Mouse (Mus musculus): ENCODE data around the gene Cdc34. TPM values are rescaled to one million over a fixed set of nuclear protein-coding genes. Genes with fewer than 3 reads are reported as not detected.
A peak's percentile ranks its signal among the peaks of the same experiment; 100 is the strongest.

Cdc34 gene
- total RNA-seq, 2 experiments from 2014 or later, result 59.6 to 61.5 TPM

DNA sequence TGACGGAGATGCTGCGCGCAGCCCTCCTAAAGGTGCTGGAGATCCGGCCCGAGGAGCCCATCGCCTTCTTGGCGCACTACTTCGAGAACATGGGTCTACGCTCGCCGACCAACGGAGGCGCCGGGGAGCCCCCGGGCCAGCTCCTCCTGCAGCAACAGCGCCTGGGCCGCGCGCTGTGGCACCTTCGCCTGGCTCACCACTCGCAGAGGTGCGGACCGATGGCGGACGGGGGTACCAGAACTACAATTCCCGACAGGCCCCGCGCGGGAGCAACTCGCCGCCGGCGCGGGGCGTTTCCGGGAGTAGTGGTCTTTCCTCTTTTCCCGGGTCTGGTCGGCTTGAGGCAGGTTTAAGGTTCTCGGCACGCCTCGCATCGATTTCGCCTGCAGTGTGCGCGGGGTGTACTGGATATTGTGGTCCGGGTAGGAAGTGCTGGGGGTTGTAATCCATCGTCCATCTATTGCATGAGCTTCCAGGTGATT lies 12.4 kb upstream of the Cdc34 start:
- peak; percentile 90 for DNase-seq
- intact Hi-C loops (cut with DNase I), result loop anchor here (2.0 to 10.0 kb wide), 2 partner anchors 73 to 915 kb away; partner anchors contain the start of gene Ccdc105

DNA sequence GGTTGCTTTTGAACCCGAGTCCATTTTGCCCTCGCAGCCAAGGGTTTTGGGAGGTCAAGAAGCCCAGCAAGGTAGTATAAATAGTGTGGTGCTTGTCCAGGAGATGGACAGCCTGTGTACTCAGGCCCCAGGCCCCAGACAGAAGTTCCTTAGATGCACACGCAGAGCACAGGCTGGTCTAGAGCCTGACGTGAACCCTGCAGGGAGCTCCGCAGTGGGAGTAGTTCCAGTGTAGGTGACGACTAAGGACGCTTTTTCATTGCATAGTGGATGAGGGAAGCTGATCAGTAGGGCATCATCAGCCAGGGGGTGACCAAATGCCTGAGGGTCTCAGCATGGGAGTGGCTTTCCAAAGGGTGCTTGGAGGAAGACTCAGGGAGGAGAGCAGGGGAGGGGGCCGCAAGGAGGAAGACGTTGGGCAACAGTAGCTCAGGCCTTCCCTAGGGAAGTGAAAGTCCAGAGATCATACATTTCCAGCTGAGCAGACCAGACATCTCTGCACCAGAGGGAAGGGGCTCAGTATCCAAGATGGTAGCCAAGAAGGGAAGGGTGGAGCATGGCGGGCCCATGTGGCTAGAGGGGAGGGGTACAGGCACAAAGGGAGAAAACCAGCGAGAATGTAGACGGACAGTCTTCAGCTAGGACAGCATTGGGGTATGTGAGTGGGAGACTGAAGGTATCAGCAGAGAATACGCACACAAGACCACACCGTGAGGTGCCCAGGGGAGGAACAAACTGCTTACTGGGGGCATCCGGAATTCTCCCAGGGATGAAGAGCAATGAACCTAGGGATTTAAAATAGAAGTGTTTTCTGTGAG lies 11.7 kb upstream of the Cdc34 start:
- intact Hi-C loops (cut with DNase I), result no loop called here
- no peak for DNase-seq

DNA sequence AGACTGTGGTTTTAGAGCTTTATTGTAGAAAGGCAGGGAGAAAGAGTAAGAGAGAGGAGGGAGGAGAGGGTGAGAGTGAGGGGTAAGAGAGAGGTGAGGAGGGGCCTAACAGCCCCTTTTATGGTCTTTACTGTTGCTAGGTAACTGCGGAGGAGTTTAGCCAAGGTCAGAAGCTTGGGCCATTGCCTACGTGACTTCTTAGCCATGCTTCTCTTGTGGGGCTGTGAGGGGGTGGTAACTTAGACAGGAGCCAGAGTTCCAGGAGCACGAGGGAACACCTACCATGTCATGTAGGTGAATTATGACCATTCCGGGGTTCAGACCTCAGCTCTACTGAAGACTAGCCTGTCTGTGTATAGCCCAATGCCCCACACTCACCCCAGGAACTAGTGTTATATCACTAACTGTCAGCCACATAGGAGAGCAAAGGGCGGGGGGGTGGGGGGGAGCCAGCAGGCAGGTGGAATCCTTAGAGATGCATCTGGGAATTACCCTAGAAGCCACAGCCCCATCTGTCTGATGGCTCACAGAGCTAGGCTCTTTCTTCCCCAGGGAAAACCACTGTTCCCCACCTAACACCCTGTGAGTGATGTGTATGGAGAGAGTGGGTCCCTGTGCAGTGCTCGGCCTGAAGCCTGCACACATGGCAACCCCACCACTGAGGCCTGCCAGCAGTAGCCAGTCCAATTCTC lies 10.5 kb upstream of the Cdc34 start:
- DNase-seq, result no peak
- intact Hi-C loops (cut with DNase I), result no loop called here

DNA sequence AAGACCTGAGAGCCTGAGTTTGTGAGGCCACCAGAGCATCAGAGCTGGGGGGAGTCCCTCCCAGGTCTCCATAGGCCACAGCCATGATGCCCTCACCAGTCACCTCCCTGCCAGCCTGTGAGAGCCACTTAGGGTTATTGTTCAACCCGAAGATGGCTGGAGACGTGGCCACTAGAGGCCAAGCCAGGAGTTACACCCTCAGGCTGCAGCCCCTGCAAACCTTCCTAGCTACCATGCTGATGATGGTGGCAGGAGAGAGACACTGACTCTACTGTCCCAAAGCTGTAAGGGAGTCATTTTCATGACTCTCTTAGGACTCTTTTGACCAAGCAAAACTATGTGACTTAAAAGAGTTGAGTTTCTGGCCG lies 9.9 kb upstream of the Cdc34 start:
- no peak for DNase-seq
- intact Hi-C loops (cut with DNase I), result no loop called here

DNA sequence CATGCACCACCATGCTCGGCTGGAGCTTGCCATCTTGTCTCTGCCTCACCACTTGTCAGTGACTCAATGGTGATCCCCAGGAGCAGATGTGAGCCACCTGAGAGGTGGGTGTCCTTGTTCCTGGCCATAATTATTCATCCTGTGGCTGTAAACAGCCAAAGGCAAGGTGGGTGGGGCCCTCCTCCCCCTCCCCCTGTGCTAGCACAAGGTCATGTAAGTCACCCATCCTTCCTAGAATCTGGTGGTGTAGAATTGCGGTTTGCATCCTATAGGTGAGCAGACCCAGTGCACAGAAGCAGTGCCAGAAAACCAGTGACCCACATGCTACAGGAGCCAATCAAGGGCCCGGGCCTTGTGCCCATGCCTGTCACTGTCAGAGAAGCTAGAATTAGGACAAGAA lies 8.9 kb upstream of the Cdc34 start:
- DNase-seq, result no peak
- intact Hi-C loops (cut with DNase I), result no loop called here

DNA sequence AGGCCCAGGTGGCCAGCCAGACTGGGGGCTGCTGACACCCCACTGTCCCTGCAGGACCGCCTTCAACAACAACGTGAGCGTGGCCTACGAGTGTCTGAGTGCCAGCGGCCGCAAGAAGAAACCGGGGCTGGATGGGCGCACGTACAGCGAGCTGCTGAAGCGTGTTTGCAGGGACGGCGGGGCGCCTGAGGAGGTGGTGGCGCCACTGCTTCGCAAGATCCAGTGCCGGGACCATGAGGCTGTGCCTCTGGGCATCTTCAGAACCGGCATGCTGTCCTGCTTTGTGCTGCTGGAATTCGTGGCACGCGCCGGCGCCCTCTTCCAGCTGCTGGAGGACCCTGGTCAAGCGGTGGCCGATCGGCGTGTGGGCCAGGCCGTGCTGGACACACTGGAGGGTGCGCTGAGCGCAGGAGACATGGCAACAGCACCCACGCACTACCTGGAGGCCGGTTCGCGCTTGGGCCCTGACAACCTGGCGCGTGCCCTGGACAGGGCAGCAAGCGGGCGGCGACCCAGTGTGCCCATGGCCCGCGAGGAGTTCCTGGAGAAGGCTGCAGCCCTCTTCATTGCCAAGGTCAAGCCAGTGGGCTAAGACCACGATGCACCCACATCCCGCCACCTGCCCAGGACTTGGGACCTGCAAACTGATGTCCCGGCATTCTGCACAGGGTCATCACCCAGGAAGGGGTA lies 6.5 kb upstream of the Cdc34 start:
- no peak for DNase-seq

DNA sequence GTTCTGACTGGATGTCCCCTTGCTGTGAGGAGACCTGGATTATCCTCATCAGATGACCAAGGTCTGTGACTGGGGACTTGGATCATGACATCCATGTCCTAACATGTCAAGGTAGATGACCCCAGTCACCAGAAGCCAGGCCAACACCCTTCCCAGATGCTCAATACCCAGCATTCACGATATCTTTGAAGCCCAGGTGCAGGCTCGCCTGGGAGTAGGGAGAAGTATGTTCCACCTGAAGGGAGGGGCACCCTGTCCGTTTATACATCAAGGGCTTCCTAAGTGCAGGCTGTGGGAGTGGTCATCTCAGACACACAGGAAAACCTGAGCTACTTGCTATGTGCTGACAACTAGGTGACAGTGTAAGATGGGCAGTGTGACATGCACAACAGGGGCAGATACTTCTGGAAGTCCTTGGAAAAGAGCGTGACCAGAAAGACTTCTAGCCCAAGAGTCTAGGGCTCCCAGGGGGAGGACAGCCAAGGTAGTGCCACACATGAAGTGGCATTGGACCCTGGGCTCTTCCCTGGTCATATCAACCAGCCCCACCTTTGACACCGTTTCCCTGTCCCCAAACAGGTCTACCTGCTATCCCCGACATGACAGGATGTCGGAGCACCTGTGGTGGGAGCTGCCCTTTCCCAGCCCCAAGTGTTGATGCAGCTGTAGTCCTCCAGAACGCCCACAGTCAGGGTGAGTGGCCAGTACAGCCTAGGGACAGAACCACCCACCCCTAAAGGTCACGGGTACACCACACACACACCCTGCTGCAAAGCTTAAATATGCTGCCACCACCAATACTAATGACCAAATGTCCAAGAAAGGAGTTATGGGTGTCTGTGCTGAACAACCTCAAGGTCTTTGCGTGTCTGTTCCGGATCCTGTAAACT lies 1.1 kb upstream of the Cdc34 start:
- intact Hi-C loops (cut with DNase I), result no loop called here
- no peak for DNase-seq

More for the DNA sequence above, 6.5 kb upstream of the Cdc34 start:
- intact Hi-C loops (cut with DNase I), result no loop called here

DNA sequence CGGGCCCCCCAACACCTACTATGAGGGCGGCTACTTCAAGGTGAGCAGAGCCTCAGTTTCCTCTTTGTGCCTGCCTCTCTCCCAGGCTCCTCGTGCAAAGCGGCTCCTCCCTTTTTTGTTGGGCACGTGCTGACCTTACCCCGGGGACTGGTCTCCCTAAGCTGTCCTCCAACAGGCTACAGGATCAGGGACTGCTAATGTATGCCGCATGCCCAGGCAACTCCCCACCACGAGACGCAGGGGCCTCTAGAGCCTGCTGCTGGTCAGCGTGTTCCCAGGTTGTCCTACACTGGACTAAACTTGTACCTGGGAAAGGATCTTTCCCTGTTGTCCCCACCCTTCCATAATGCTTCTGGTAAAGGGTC lies 538 bp downstream of the Cdc34 start:
- intact Hi-C loops (cut with DNase I), result no loop called here
- DNase-seq, result no peak

DNA sequence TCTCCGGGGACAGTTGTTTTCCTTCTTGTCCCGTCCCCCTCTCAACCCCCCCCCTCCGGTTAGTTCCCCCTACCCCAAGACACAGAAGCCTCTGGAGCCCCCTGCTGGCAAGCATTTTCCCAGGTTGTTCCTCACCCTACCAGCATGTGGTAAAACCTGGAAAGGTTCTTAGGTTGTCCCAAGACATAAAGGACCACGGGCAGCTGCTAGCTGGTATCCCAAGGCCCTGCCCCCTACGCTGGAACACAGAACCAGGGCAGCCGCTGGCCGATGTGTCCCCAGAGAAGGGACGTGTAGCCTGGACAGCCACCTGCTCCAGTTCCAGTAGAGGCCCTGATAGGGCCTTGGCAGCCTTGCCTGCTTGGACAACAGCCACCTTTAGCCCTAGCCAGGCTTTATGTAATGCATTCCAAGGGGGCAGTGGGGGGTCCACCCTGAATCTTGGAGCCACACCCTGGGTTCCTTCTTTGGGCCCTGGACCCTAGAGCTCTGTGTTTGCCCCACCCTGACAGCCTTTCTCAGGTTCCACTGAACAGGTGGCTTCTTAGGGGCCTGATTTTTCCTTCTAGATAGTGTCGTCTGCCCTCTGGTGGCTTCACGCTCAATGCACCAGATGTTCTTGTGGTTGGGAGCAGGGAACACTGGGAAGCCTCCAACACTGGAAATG lies 1.1 kb downstream of the Cdc34 start:
- intact Hi-C loops (cut with DNase I), result no loop called here

DNA sequence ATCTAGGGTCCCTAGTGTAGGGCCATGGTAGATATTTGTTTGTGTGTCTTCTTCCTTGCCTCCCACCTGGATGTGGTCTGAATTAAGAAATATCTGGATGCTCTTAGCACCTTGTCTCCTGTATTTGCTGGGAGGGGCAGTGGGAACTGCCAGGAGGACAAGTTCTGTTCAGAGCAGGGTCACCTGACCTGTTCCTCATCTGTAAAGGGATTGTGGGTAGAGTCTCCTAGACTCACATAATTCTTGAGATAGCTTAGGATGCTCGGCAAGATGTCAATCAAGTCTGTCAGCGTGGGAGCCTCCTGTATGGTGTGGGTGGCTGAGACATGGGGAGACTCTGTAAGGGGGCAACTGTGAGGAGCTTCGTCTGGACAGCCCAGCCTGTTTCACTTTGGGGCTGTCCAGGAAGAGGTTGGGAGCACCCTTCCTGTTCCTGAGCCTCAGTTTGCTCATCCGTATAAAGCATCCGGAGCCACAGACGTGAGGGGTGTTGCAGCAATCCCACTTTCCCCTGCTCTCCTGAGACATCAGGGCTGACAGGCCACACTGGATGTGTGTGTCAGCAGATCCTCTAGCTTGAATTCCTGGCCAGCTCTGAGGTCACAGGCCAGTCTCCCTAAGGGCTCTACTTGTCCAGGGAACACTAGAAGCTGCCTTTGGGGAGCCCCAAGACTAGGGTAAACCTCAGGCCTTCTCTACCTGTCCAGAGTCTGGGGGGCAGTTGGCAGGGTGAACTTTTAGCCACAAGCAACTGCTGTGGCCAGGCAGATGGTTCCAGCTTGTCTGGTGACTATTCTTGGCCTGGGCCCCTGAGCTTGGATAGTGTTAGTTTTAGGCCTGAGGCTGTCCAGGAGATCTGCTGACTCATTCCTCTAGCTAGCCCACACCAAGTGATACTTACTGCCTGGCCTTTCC lies 2.0 kb downstream of the Cdc34 start:
- no peak for DNase-seq
- intact Hi-C loops (cut with DNase I), result no loop called here

More for the DNA sequence above, 1.1 kb downstream of the Cdc34 start:
- peak; percentile 68 for DNase-seq

DNA sequence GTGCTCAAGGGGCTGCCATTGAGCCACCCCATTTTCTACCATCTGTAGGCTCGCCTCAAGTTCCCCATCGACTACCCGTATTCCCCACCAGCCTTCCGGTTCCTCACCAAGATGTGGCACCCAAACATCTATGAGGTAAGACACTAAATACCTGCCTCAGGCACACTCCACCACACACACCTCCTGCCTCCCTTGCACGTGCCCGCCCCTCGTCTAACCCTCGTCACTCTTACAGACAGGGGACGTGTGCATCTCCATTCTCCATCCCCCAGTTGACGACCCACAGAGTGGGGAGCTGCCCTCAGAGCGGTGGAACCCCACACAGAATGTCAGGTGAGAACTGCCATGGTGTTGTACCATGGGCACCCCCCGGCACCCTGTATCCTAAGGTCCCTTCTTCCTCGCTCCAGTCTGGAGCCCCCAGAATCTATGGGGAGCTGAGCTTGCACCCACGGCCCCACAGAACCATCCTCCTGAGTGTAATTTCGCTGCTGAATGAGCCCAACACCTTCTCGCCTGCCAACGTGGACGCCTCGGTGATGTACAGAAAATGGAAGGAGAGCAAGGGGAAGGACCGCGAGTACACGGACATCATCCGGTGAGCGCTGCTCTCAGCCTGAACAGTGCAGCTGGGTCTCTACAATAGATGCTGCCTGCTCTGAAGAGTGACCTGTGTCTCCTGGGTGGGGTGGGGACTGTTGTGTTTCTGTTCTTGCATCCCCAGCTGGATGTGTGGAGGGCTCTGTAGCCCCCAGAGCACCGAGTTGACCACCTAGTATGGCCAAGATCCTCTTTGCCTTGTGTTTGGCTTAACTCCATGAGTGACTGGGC lies 3.0 kb downstream of the Cdc34 start:
- intact Hi-C loops (cut with DNase I), result no loop called here
- DNase-seq, result no peak

DNA sequence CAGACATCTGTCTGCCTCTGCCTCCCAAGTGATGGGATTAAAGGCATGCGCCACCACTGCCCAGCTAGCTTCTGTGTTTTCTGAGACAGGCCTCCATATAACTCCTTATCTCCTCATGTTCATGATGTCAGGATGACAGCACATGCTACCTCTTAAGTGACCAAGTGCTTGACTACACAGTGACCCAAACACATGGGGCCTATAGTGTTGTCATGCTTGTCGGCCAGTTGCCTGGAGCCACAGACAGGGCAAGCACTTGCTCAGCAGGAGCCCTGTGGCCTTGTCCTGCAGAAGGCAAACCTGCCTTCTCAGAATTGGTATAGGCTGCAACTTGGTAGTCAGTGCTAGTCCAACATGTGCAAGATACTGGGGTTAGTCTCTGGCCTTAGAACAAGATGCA lies 4.2 kb downstream of the Cdc34 start:
- intact Hi-C loops (cut with DNase I), result no loop called here
- no peak for DNase-seq

DNA sequence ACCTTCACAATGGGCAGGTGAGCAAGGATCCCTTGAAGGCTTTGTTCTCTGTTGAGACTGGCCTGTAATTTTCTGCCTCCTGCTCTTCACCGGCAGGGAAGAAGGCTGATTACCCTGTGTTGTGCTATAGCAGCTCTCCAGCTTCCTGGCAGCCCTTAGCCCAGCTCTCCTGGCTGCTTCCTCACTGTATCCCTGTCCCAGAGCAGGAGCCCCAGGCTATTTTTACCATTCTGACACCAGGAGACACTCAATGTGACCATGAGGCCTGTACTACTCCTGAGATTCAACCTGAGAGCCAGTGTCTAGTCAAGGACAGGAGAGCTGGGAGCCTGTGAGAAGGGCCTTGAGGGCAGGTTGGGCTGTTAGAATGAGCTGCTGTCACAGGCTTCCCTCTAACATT lies 4.7 kb downstream of the Cdc34 start:
- intact Hi-C loops (cut with DNase I), result no loop called here
- DNase-seq, result no peak

DNA sequence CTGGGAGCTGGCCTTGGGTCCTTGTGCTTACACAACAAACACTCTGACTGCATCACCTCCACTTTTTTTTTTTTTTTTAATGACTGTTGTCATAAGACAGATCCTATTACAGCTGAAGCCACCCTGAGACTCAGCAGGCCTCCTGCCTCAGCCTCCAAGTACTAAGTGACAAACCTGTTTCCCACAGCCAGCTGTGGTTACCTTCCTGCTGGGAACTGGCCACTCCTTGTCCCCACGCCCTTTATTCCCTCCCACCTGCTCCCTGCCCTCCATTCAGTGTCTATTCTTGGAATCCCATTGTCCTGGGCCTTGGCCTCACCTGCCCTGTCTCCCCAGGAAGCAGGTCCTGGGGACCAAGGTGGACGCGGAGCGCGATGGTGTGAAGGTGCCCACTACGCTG lies 5.5 kb downstream of the Cdc34 start:
- intact Hi-C loops (cut with DNase I), result no loop called here
- DNase-seq, result no peak

DNA sequence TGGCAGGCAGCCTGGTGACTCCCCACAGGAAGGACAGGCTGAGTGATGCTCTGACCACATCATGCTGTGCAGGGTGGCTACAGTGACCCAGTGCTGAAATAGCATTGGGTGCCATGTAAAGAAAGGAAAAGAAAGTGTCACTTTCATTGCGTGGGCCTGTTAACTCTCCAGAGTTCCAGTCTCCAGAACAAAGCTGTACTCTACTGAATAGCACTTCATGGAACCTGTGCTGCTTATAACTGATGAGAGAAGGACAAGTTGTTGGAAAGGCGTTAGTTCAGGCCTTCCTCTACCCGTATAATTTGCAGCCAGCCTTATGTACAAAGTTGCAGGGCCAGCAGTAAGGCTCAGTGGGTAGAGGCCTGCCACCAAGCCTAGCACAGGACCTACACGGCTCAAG lies 6.7 kb downstream of the Cdc34 start, which contains the start of gene Gzmm:
Gzmm (plus strand) TSS at position 301 of the 400 bp plus-strand sequence.
- intact Hi-C loops (cut with DNase I), result no loop called here

DNA sequence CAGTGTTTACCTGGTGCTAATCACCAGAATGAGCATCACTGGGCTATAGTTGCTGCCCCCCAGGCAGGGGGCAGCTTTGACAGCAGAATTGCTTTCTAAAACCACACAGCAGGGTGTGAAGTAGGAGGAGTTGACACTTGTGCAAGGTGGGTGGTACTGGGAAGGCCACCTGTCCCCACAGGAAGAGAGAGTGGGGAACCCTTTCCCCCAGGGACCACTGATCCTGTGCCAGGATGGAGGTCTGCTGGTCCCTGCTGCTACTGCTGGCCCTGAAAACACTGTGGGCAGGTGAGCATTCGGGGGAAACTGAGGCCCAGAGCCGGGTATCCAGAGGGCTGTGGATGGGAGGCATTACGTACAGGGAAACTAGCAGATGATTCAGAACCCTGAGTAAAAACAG lies 7.2 kb downstream of the Cdc34 start:
- no peak for DNase-seq
- intact Hi-C loops (cut with DNase I), result no loop called here

More for the DNA sequence above, 6.7 kb downstream of the Cdc34 start, which contains the start of gene Gzmm:
- DNase-seq, result no peak

DNA sequence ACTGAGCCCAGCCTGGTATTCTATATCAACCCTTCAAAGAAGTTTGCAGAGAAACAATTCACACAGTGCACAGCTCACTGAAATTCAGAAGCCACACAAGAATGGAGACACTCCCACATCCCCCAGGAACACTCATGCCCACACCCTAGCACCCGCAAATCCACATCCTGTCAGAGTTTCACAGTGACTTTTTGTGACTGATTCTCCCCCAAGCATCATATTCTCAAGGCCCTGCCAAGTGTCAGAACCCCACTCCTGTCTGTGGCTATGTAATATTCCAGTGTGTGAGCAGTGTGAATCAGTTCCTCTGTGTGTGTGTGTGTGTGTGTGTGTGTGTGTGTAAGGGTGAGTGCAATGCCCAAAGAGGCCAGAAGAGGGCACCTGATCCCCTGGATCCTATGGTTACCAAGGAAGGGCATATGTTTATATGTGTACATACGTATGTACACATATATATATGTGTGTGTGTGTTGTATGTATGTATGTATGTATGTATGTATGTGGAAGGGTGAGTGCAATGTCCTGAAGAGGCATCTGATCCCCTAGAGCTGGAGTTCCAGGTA lies 10.1 kb downstream of the Cdc34 start:
- DNase-seq, result no peak

More for the DNA sequence above, 10.1 kb downstream of the Cdc34 start:
- intact Hi-C loops (cut with DNase I), result no loop called here
